Mouse (Mus musculus) heart, postnatal 0 days (tissue): Measurements from ENCODE around the gene Slc46a1.

ENCODE experiments used
- CTCF ChIP-seq: IDR thresholded peaks from 2 replicates; pipeline ENCODE4 v1.5.1; 2016; ENCODE audit warnings: antibody characterized with exemption, control low read depth, low read depth
- EP300 ChIP-seq: IDR thresholded peaks from 2 replicates; pipeline ENCODE4 v1.6.1; 2016; ENCODE audit warnings: antibody characterized with exemption, low read depth

DNA sequence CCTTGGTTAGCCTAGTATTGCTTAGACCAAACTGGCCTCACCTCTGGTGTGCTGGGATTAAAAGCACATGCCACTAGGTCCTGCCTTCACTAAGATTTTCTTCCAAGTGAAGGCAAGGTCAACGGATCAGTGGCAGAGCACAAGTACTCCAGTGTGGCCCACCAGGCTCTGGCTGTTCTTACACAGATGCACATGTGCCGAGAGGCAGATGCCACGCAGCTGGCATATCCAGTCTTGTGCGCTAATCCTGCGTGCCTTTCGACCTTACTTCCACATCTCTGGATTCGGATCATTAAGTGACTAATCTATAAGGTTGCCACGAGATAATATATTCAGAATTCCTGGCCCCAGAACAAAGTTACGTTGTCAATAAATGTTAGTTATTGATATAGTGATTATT, 381 bp upstream of the Slc46a1 start:
- no peak for TF ChIP-seq CTCF
- TF ChIP-seq EP300: no peak
